Mouse (Mus musculus): ENCODE measurements around the gene Cdc14a. TPM values are rescaled to one million over a fixed set of nuclear protein-coding genes. Genes with fewer than 3 reads are reported as not detected.
"Not testable (repeated sequence)": the region's sequence is repeated elsewhere in the genome, so short reads cannot be mapped to it uniquely, and the experiment has no call there.

Gene Cdc14a
- total RNA-seq, 2 experiments from 2014 or later, result 20.8 to 30.2 TPM

- DNase-seq, result no peak
Measured at GRCm38 (mm10) chr3:116373196-116373595, 50.6 kb downstream of the Cdc14a start.

GRCm38 (mm10) chr3:116368868-116369437, 54.9 kb downstream of the Cdc14a start:
- peak; percentile 20 for DNase-seq

- DNase-seq, result no peak
Measured at GRCm38 (mm10) chr3:116366125-116366524, 57.7 kb downstream of the Cdc14a start.

- no peak for DNase-seq
Measured at GRCm38 (mm10) chr3:116361906-116362305, 61.9 kb downstream of the Cdc14a start.

- DNase-seq, result no peak
Measured at GRCm38 (mm10) chr3:116361101-116361500, 62.7 kb downstream of the Cdc14a start.

- DNase-seq, result no peak
Measured at GRCm38 (mm10) chr3:116357866-116358265, 66.0 kb downstream of the Cdc14a start.

GRCm38 (mm10) chr3:116357180-116357579, 66.7 kb downstream of the Cdc14a start:
- no peak for DNase-seq

GRCm38 (mm10) chr3:116355026-116355788, 68.6 kb downstream of the Cdc14a start:
- no peak for DNase-seq

GRCm38 (mm10) chr3:116352486-116352885, 71.3 kb downstream of the Cdc14a start:
- DNase-seq, result peak; percentile 80

GRCm38 (mm10) chr3:116350389-116350967, 73.4 kb downstream of the Cdc14a start:
- no peak for DNase-seq

GRCm38 (mm10) chr3:116347571-116347970, 76.3 kb downstream of the Cdc14a start:
- DNase-seq, result not testable (repeated sequence)

GRCm38 (mm10) chr3:116345245-116345644, 78.6 kb downstream of the Cdc14a start:
- DNase-seq, result no peak

GRCm38 (mm10) chr3:116342251-116342650, 81.6 kb downstream of the Cdc14a start:
- no peak for DNase-seq

GRCm38 (mm10) chr3:116340950-116341624, 82.7 kb downstream of the Cdc14a start:
- no peak for DNase-seq

- DNase-seq, result no peak
Measured at GRCm38 (mm10) chr3:116340281-116340680, 83.6 kb downstream of the Cdc14a start.

GRCm38 (mm10) chr3:116338616-116339015, 85.2 kb downstream of the Cdc14a start:
- peak; percentile 70 for DNase-seq

GRCm38 (mm10) chr3:116337840-116338239, 86.0 kb downstream of the Cdc14a start:
- no peak for DNase-seq

- DNase-seq, result no peak
Measured at GRCm38 (mm10) chr3:116335036-116335435, 88.8 kb downstream of the Cdc14a start.

GRCm38 (mm10) chr3:116333711-116334110, 90.1 kb downstream of the Cdc14a start:
- no peak for DNase-seq

- no peak for DNase-seq
Measured at GRCm38 (mm10) chr3:116333229-116333628, 90.6 kb downstream of the Cdc14a start.

GRCm38 (mm10) chr3:116331811-116332464, 91.9 kb downstream of the Cdc14a start:
- no peak for DNase-seq

- DNase-seq, result no peak
Measured at GRCm38 (mm10) chr3:116329976-116330375, 93.9 kb downstream of the Cdc14a start.
